Mouse (Mus musculus) lung, adult 2 months (tissue): ENCODE measurements at regions not wholly inside any gene's neighbourhood (a gene's known extent, or its start where the extent isn't known, plus 50 kb on each side); places are given as distances from the start of the nearest gene placed in this dataset.

Source experiments
- CTCF ChIP-seq: fragments of 200-500 bp; IDR thresholded peaks from 2 replicates; pipeline ENCODE4 v1.5.1; 2011; ENCODE audit warnings: mild to moderate bottlenecking, low read length, control low read depth; ENCODE audit not compliant: insufficient read depth
- POLR2A ChIP-seq: fragments of 200-500 bp; IDR thresholded peaks from 2 replicates; pipeline ENCODE4 v1.6.1; 2011; ENCODE audit warnings: low read depth, mild to moderate bottlenecking, control low read depth, low read length, borderline replicate concordance; ENCODE audit errors: extremely low read depth

DNA sequence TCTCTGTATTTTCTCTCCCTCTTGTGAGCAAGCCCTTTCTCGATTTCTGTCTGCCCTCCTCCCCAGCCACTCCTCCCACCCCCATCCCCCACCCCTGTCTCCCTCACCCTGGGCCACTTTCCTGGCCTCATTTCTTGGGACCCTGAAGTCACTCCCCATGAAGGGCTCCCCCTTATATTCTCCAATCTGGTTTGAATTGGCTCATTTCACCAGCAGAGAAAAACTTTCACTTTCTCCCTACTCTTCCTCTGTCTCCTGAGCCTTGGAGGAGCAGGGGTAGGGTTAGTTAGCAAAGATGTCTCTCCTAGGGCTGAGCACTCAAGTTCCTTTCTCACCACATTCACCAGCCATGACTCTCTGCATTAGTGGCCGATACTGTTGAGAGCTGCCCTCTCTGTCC is 60.5 kb upstream of the Zfp366 start:
- no peak for TF ChIP-seq CTCF
- no peak for TF ChIP-seq POLR2A
